Mouse (Mus musculus) WW6 (cell line): Measurements from ENCODE around the gene Pdcd6.

Source experiments
- DNase-seq: peaks from one replicate; pipeline ENCODE4 v3.0.0-alpha.2; 2013; ENCODE audit warnings: low read depth, low spot score

The Pdcd6 gene

DNA sequence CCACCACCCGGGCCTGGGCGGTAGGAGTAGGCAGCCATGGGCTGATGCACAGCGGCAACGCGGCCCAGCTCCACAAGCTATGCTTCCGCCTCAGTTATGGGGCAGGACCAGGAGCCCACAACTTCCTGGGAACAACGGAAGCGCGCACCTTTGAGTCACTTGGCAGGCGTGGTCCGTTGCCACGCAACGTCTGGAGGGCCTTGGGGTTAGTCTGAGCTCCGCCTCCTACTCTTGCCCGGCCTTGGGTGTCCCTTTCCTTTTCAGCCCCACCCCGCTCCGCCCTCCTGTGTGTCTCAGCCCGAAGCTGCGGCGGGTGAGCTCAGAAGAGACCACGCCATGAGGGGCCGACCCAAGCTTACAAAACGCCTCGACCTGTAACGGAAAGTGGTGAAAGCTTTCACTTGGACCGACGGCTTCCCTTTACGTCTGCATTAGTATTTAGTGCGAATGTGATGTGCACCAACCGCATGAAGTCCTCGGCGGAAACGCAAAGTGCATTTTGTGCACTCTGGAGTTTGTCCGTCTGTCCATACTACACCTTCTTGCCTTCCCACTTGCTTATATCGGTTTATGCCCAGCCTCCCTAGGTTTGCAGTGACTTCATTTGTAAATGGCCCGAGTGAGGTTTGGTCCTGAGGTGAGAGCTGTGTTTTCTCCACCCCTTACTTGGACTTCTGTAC is at the start of gene Pdcd6:
Gene Pdcd6, minus strand, starts transcription at position 411 of the 680 bp plus-strand sequence.
- DNase-seq: peak; percentile 94

DNA sequence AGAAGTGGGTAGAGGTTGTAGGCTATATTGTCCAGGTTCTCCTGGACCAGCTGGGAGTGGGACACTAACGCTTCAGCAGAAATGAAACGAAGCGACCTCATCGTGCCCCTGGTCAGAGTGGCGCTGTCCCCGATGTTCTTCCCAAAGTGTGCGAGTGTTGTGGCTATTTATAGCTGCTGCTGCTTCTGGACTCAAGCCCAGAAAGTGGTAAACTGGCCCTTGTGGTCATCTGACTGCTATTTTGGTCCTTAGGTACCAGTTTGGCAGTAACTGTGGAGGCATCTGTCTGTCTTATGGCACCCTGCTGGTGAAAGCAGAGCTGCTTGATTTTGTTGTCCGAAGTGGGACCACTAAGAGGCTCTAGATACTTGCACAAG is 46.5 kb upstream of the Pdcd6 start, which contains the start of gene Lrrc14b:
Gene Lrrc14b, minus strand, starts transcription at position 147 of the 377 bp plus-strand sequence.
- no peak for DNase-seq

DNA sequence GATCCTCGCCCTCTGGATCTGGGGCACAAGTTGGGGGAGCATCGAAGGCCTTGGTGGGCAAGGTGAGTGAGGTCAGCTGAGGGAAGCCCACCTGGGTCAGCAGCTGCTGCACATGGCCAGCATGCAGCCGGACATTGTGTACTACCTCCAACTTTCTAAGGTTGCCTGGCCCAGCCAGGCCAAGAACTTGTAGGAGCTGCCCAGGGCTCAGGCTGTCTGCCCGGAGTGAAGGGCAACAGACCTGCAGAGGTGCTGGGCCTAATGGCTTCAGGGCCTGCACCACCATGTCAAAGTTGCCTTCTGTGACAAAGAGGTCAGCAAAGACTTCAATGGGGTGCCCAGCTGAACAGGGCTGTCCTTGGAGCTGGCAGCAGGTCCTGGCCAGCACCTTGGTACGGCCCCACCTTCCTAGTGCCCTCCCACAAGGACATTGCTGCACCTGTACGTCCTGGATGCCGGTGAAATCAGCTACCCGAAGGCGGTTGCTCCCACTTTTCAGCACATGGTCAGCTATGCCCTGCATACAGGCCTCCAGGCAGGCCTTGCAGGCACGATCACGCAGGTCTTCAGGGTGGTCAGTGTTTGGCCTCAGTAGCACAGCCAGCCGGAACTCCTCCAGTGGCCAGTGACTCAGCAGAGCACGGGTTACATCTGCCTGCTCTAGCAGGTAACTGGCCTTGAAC is 45.9 kb upstream of the Pdcd6 start:
- no peak for DNase-seq

DNA sequence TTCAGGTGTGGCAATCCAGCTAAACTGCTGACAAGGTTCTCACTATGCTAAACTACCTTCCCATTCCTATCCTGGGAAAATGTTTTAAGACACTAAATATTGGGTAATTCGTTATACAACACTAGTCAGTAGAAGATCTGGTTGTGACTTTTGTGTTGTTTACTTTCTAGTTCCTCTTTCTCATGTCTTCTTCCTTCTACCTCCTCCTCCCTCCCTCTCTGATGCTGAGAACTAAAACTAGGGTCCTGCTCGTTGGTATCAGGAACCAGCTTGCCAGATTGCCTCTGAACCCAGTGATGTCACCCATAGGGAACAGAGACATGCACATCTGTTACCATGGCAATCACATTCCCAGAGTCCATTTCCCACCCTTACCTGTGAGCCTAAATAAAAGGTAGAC is 44.8 kb upstream of the Pdcd6 start:
- DNase-seq: no peak

DNA sequence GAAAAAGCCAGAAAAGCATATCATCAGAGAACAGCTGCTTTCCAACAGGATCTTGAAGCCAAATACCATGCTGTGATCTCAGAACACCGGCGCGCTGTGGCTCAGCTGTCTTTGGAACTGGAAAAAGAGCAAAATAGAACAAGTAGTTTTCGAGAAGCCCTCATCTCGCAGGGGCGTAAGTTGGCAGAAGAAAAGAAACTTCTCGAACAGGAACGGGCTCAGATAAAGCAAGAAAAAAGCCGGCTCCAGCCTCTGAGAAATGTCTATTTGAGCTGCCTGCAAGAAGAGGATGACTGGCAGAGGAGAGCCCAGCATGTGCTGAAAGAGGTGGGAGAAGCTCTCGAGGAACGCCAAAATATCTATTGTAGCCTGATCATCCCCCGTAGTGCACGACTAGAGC is 39.1 kb upstream of the Pdcd6 start:
- DNase-seq: no peak

DNA sequence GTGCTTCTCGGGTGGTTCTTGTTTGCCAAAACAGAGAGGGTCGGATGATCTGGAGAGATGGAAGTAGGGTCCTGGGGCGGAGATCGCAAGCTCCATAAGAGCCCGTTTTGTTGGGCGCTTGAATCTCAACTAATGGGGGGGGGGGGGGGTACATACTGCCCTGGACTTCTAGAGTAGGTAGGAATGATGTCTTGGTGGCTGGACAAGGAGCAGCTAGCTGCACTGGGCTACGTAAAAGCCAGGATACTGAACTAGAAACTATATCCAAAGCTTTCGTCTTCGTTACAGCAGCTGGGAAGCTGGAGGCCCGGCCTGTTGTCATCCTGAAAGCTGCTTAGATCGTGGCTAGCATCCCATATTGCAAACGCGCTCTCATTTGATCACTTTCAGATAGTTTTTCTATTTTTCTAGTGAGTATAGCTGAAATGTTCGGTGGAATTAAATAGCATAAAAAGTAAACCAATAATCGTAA is 33.1 kb upstream of the Pdcd6 start:
- no peak for DNase-seq

DNA sequence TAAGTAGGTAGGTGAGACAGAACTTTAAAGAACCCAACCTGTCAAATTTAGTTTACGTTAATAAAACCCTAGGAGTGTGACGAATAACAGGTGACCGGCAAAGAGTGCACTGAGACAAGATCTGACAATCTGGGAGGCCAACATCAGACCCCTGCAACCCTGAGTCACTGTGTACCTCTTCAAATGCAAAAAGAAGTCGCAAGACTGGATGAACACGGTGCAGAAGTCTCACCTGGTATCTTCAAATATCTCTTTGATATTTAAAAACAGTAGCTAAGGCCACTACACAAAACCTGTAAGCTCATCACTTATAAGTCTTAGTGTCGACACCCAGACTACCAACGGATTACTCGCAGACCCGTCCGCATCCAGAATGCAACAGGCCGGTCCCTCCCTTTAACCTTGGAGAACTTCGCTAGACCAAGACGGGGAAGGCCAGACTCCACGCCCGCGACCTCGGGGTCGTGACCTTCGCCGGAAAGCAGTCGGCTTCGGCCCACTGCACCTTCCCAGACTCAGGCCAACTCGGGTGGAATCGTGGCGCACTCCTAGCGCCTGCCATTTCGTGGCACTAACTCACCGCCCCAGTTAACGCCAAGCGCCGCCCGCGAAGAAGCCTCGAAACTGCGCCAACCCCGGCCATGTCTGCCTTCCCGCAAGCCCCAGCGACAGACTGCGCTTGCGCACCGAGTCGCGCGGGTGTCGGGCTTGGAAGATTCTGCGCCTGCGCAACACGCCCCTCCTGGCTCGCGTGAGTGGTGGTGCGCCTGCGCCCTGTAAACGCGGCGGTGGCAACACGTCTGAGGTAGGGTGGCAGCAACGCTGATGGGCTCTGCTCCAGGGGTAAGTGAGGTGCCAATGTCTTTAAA is 32.4 kb upstream of the Pdcd6 start, which contains the start of the genes Sdha and Ccdc127:
Gene Sdha, minus strand, starts transcription at position 715 of the 869 bp plus-strand sequence.
Gene Ccdc127, plus strand, starts transcription at position 744 of the 869 bp plus-strand sequence.
- DNase-seq: peak; percentile 91

DNA sequence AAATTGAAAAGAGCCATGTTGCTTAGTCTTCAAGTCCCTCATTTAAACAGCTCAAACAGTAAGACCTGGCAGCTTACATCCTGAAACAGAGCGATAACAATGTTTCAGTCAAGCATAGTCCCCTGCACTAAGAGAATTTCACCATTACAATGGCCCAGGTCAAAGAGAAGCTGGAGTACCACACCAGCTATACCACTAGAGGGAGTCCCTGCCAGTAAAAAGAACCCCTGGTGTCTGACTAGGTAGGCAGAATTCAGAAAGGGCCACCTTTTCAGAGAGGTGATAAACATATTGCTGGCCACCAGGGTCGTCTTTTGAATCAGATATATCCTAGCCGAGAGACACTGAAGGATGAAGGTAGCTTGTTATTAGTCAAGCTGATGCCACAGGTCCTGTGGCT is 23.7 kb upstream of the Pdcd6 start:
- peak; percentile 36 for DNase-seq

DNA sequence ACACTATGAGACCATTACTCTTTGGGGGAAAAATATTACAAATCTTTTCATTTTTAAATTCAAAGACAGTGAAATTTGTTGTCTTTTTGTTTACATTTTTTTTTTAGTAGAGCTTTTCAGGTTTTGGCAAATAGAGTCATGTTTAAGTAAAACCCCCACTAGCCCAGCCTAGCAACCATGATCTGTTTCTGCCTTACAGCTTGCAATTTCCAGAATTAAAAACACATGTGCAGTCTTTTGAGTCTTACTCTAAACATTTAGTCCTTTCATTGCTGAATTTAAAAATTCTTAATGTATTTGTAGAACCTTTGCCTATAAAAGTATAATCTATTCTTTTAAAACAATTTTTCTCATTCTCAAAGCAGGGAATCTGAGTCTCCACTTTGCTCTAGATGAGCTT is 11.9 kb upstream of the Pdcd6 start:
- DNase-seq: no peak

DNA sequence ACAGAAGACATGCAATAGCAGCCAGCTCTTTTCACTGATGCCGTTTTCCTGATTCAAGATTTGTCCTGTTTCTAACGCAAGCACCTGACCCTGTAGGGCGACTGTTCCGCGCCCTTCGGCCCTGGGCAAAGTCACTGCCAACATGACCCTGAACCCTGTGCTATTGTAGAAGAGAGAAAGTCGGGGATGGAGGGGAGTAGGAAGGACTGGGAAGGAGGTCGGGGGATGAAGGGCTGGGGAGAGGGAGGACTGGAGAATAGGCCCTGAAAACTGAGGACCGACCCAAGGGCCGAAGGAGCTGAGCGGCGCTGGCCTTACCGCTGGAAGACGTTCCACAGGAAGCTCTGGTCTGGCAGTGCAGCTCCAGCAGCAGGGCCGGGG is 601 bp downstream of the Pdcd6 start:
- DNase-seq: no peak

DNA sequence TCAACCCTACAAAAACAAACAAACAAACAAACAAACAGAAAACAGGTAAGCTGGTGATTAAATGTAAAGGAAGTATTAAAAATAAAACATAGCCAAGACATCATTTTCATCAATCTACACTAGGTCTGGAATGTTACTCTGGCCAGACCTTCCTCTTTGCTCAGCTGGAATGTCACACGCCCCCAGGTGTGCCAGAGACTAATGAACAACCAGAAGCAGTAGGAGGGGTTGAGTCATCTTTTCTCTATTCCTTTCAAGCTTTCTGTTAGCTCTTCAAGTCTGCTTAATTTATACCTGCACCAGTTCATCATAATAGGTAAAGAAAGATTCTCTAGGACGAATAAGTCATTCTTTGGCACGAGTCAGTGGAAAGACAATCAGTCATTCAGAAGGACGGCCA is 994 bp downstream of the Pdcd6 start:
- no peak for DNase-seq

DNA sequence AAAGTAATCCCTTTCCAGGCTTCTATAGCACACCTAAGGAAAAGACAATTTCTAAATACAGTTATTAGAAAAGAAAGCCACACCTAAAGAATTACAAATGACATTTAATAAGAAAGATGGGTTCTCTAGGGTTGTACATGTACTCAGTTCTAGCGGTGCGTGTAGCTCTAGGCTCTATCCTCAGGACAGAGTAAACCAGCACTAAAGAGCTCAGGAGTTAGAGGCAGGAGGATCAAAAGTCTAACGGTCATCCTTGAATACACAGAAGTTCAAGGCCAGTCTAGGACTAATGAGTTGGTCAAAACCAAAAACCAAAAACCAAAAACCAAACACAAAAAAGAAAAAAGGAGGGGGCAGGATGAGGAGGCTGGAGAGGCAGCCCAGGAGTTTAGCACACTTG is 2.8 kb downstream of the Pdcd6 start:
- DNase-seq: no peak

DNA sequence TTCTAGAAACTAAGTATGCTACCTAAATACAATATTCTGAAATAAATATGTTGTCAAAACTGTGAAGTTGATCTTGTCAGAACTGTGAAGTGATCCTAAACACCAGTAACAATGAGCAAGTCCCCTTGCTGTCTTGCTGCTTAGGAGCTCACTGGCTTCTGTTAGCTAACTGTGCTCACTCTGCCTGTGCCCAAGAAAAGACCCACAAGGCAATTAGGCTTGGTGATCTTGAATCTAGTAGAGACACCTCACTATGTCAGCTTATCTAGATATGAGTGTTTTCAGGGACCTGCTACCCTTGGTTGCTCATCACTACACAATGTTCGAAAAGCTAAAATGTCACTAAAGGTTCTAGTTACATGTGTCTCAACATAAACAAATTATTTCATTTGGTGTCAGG is 11.6 kb downstream of the Pdcd6 start:
- no peak for DNase-seq

DNA sequence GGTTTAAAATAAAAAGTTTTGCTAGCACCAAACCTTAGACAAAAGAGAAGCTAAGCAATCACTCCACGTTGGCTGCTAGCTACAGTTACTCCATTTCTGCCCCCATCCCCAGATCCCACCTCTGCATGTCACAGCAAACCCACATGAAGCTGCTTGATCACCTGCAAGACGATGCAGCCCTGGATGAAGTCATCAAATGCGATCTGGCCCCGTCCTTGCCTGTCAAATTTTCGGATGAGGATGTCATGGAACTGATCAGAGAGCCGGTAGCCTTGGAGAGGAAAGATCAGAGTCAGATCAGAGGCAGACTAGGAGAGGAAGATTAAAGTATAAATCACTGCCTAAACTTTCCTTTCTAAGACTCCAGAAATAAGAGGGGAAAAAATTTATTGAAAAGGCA is 12.0 kb downstream of the Pdcd6 start:
- DNase-seq: no peak

DNA sequence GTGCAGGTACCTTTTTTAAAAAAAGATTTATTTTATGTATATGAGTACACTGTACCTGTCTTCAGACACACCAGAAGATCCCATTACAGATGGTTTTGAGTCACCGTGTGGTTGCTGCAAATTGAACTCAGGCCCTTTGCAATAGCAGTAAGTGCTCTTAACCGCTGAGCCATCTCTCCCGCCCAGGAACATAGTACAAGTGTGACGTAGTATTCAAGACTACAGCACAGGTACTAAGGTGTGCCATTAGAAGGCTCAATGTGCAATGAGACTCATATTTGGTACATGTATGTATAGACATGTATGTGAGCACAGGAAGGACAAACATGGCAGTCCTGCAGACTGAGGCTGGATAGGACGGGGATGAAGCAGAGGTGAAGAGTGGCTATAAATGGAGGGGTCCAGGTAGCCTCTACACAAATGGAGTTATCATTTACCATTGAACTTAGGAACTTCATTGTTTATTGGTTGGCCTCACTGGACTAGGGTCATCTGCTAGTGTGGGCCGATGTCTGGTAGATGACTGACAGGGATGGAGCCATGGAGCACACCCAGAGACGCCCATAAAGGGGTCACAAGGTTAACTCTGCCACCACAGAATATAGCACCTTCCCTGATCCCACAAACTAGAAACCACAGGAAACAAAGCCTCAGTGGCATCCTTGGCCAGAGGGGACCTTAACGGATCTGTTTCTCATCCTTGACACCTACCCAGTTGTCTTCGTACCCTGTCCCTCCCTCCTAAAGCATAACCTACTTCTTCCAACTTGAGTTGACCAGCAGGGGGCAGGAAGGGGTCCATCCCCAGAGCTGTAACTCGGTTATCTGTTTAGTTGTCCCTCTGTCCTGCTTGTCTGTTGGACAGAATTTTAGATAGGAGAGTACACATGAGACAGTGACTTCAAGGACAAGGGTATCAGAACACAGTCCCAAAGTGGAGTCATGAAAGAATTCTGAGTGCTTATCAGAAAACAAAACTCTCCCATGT is 15.0 kb downstream of the Pdcd6 start:
- no peak for DNase-seq

DNA sequence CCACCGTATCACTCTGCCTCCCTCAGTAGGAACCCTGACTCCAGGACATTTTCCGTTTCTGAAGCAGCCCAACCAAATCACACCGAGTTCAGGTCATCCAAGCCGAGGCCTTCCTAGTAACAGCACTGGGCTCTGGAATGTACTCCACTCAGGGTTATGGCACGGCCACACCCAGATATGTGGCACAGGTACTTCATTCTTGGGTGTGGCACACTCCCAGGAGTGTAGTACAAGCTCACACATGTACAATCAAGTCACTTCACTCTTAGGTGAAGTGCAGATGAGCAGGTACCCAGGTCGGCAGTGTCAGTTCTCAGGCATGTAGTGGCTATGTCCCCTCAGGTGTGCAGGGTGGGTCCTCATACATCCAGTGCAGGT is 15.8 kb downstream of the Pdcd6 start:
- no peak for DNase-seq

DNA sequence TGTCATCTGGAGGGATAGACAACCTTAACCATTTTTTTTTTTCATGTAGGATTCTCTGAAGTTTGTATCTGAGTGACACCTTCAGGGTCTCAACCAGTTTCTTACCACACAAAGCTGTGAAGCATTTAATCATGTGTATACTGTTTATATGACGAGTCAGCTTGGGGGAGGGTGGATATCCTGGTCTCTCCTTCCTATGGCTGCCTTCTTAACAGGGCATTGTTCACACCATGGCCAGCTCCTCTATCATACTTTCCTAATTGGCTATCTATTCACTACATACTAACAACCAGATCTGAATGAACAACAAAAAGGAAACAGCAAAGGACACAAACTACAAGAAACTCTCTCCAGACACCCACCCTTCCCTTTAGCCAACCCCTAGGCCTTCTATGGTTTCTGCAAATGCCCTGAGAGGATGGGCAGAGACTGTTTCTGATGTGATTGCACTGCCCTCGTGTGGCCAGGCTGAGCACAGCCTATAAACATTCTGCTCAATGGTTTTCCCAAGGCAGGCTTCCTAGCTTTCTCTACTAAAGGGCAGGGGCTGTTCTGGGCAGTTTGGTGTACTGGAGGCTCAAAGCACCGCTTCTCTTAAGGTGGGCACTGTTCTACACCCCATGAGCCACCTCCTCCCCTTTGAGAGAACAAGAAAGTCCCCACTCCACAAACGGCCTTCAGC is 16.3 kb downstream of the Pdcd6 start:
- DNase-seq: no peak

DNA sequence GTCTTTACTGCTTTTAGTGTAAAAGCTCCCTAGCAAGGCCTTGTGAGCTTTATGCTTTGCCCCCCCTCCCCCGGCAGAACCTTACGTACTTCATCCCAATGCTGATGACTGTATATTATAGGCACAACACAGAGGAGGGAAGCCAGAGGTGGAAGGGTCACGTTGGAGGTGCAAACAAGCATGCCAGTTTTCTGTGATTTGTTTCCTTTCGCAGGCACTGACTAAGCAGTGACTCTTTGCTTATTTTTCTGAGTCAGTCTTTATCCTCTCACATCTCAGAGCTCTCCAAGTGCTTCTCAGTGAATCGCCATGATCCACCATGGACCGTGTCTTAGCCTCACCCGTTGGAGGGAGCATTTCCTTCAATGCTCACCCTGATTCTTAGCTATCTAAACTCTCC is 21.0 kb downstream of the Pdcd6 start:
- DNase-seq: no peak

DNA sequence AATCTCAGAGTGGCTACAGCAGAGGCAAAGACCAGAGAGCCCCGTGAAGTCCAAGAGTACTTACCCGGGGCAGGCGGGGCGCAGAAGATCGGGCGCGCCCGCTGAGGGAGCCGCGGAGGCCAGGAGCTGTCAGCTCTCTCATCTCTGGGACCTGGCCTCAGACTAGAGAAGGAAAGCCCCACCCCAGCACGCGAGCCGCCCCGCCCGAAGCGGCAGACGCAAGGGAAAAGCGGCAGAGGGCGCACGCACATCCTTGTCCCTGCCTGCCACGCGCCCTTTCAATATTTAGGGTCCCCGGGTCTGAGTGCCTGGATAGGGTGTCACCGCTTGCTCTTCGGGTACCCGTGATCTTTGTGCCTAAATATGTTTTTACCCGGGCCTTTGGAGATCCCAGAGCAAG is 25.2 kb downstream of the Pdcd6 start, which contains the start of gene Ahrr:
Gene Ahrr, minus strand, starts transcription at position 165 of the 400 bp plus-strand sequence.
- peak; percentile 52 for DNase-seq

DNA sequence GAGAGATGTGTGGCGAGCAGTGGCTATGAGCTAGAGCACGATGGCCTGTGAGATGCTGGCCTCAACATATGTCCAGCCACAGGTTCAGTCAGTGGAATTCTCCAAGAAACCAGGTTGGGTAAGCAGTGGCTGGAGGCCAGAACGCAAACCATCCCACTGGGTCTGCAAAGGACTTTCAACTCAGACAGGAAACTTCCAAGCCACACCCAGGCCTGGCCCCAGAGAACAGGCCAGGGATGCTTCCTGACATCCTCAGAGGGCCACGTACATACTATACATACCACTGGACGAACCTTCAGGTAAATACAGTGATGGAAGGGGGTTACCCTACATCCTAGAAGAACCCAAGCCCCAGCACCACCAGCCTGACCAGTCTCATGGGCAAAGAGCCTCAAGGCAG is 27.7 kb downstream of the Pdcd6 start:
- DNase-seq: no peak
